Mouse (Mus musculus): Measurements from ENCODE around the gene Fgfr1op2. TPM values are rescaled to one million over a fixed set of nuclear protein-coding genes. Genes with fewer than 3 reads are reported as not detected.

Fgfr1op2 gene
- 54.9 and 137 TPM in 2 replicates for polyA plus RNA-seq (2012; ENCODE audit: low replicate concordance)

DNA sequence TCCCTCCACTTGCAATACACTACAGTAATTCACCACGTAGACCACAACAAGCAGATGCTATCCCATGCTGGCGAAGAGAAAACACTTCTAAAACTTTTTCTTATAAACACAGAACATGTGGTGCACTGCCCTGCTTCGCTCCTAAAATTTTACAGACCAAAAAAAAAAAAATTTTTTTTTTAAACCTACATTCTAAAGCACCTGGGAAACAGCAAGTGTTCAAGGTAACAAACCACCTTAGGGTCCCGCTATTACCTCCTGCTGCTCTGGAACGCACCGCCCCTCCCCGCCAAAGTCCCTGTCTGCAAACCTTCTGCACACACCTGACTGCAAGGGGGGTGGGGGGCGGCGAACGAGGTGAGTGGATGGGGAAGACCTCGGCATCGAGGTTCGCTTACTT is at the start of gene Fgfr1op2:
Fgfr1op2 (plus strand) TSS at position 301 of the 400 bp plus-strand sequence.

DNA sequence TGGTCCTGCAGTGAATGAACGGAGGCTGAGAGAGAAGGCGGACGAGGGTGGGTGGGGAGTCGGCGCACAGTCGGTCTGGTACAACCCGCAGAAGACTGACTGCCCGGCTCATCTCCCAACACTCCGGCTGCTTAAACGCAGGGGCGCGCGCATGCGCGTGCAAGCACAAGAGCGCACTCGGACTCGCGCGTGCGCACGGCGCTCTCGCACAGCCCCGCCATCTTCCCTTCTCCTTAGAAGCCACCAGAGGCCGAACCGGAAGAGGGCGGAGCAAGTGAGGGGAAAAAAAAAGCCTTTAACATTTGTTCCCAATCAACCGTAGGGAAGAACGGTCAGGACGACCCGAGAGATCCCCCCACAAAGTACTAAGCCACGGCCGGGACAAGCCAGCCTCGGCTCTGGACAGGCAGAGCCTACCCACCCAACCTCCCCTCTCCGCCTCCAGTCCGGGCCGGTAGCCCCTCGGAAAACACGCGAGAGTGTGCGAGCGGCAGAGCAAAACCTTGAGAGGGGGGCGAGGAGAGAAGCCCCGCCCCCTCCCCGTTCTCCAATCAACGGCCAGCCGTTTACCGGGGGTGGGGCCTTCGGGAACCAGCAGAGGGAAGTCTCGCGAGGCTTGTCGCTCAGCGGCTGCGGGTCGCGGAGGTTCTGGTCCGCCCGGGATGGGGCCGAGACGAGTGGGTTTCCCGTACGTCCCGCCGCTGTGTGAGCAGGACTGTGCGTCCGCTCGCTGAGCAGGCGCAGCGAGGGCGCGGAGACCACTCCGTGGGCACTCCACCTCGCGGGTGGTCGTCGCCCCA is 507 bp downstream of the Fgfr1op2 start, which contains the start of gene Ints13:
Ints13 (minus strand) TSS at position 526 of the 800 bp plus-strand sequence.

DNA sequence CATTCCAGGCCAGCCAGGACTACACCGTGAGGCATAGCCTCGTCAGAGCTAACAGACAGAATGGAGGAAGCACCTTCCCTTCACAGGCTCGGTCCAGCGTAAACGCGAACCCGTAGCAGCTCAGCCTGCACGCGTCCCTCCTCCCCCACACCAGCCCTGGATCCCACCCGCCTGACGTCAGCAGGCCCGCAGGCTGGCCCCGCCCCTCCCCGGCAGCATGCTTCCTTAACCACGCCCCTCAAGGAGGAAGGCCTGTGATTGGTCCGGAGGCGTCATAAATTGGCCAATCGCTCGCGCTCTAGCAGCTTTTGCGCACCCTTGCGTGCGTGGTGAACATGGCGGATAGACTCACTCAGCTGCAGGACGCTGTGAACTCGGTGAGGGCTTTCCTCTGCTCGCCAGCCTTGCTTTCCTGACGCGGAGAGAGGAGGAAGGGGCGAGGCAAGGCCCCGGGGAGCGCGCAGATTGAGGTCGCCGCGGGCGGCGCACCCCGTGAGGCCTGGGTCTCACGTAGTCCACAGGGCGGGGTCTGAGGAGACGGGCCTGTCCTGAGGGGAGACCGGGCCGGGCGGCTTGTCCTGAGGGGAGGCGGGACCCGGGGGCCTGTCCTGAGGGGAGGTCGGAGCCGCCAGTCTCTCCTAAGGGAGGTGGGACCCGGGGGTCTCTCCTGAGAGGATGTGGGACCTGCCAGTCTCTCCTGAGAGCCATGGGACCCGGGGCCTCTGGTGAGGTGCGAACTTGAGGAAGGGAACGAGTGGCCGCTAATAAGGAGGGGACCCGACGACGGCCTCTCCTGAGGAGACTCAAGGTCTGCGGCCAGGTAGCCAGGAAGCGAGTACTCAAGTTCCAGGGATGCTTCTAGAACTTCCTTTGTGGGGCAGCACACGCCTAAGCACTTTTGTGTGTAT is 65.5 kb downstream of the Fgfr1op2 start, which contains the start of the genes Med21 and Tm7sf3:
Med21 (plus strand) TSS at position 272 of the 908 bp plus-strand sequence.
Tm7sf3 (minus strand) TSS at position 549 of the 908 bp plus-strand sequence.

Other genes with a start within 250 kb of the Fgfr1op2 start
- gene Itpr2, start 75.0 kb upstream of the Fgfr1op2 start, polyA plus RNA-seq (2012; ENCODE audit: low replicate concordance) = 10.6 and 10.9 TPM in 2 replicates
- 25.0 and 36.7 TPM in 2 replicates for gene Ints13, start 632 bp downstream of the Fgfr1op2 start, polyA plus RNA-seq (2012; ENCODE audit: low replicate concordance)
- 3.0 and 4.4 TPM in 2 replicates for gene Med21, start 65.3 kb downstream of the Fgfr1op2 start, polyA plus RNA-seq (2012; ENCODE audit: low replicate concordance)
- gene Tm7sf3, start 65.6 kb downstream of the Fgfr1op2 start, polyA plus RNA-seq (2012; ENCODE audit: low replicate concordance) = 8.2 and 12.9 TPM in 2 replicates
- 0.54 and 0.92 TPM in 2 replicates for gene Stk38l, start 147.8 kb downstream of the Fgfr1op2 start, polyA plus RNA-seq (2012; ENCODE audit: low replicate concordance)
- gene Arntl2, start 218.9 kb downstream of the Fgfr1op2 start, polyA plus RNA-seq (2012; ENCODE audit: low replicate concordance) = 0.55 and 0.65 TPM in 2 replicates

Data from hematopoietic multipotent progenitor cell, adult 10-12 weeks (in vitro differentiated cells).